Mouse (Mus musculus) intestine, postnatal 0 days (tissue): Measurements from ENCODE around the gene Racgap1. TPM values are rescaled to one million over a fixed set of nuclear protein-coding genes. Genes with fewer than 3 reads are reported as not detected.
A peak's percentile ranks its signal among the peaks of the same experiment; 100 is the strongest.

Experiments used
- ATAC-seq: fragments of 200-750 bp; cut with Nextera tagmentation; 2 replicates; pipeline ENCODE4 v1.8.0; 2017; ENCODE audit warnings: mild to moderate bottlenecking, moderate TSS enrichment, moderate library complexity
- H3K27ac ChIP-seq: fragments of 300-500 bp; sonication (generic); 2 replicates; pipeline ENCODE4 v1.5.1; 2014; ENCODE audit warnings: mild to moderate bottlenecking, low read depth, low read length, moderate library complexity
- H3K27me3 ChIP-seq: fragments of 300-500 bp; sonication (generic); replicated peaks from 2 replicates; pipeline ENCODE4 v1.6.1; 2014; ENCODE audit warnings: low read length, mixed read lengths; ENCODE audit not compliant: control insufficient read depth, insufficient read depth
- H3K36me3 ChIP-seq: fragments of 300-500 bp; sonication (generic); 2 replicates; pipeline ENCODE4 v1.6.1; 2014; ENCODE audit warnings: mild to moderate bottlenecking, moderate library complexity; ENCODE audit not compliant: control insufficient read depth, insufficient read depth
- H3K4me1 ChIP-seq: fragments of 300-500 bp; sonication (generic); replicated peaks from 2 replicates; pipeline ENCODE4 v1.6.1; 2014; ENCODE audit warnings: antibody characterized with exemption, low read length, mixed read lengths; ENCODE audit not compliant: control insufficient read depth, insufficient read depth
- H3K4me2 ChIP-seq: fragments of 300-500 bp; sonication (generic); replicated peaks from 2 replicates; pipeline ENCODE4 v1.6.1; 2014; ENCODE audit warnings: low read depth, mild to moderate bottlenecking, moderate library complexity
- H3K4me3 ChIP-seq: fragments of 300-500 bp; sonication (generic); 2 replicates; pipeline ENCODE4 v1.5.1; 2014; ENCODE audit warnings: low read depth, low read length
- H3K9ac ChIP-seq: fragments of 300-500 bp; sonication (generic); 2 replicates; pipeline ENCODE4 v1.6.1; 2014; ENCODE audit warnings: mild to moderate bottlenecking, low read depth, low read length
- H3K9me3 ChIP-seq: fragments of 300-500 bp; sonication (generic); 2 replicates; pipeline ENCODE4 v1.6.1; 2016; ENCODE audit warnings: mixed run types; ENCODE audit not compliant: control insufficient read depth
- CTCF ChIP-seq: sonication (generic); IDR thresholded peaks from 2 replicates; pipeline ENCODE4 v1.5.1; 2016; ENCODE audit warnings: low read depth, mild to moderate bottlenecking, control low read depth, antibody characterized with exemption, moderate library complexity
- WGBS: fragments of 180-500 bp; shearing (Covaris S2); extraction: QIAGEN DNeasy Blood & Tissue Kit; methylation state at CpG from one replicate; pipeline ENCODE4 v1.1.7; 2014; 5-methylcytosine and 5-hydroxymethylcytosine counted together
- polyA plus RNA-seq: library from polyadenylated mRNA; unstranded; fragments of >200 nt; fragmentation: Nextera tagmentation; extraction: Ambion mirVana; gene quantifications from 2 replicates; pipeline ENCODE4 v1.2.1, GENCODE M21; 2015

Racgap1 gene
- polyA plus RNA-seq, 1 experiment from 2014 or later, result 25.7 TPM

DNA sequence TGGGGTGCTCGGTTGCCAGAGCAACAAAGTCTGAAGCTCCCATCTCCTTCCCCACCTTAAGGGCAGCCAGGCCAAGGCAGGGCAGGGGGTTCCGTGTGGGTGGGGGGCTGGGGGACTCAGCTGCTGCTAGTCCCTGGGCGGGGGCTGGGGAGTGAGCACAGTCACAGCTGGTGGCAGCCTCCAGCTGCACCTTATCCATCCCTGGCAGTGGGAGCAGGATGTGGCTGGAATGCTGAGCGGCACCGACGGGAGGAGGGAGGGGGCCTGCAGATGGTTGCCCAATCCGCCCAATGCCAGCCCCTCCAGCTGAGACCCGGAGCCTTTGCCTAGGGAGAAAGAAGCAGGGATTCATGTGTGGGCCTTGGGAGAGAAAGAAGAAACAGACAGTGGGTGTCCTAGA is 25.6 kb upstream of the Racgap1 start:
- Histone ChIP-seq H3K9ac (no peak overlapping the region), H3K4me2 (no peak overlapping the region), H3K9me3 (no peaks in the 10 kb centered on the region), H3K27me3 (peaks cover 12% of the 10 kb centered on the region), H3K4me3 (no peak overlapping the region), H3K4me1 (0 out of 2 replicates have a peak, but pooled peaks cover 4% of the 10 kb centered on the region), H3K27ac (no peak overlapping the region), H3K36me3 (no peaks in the 10 kb centered on the region)
- no peak for TF ChIP-seq CTCF
- 62% methylated on average over 8 of the region's 8 CpGs for WGBS
- no peak for ATAC-seq

DNA sequence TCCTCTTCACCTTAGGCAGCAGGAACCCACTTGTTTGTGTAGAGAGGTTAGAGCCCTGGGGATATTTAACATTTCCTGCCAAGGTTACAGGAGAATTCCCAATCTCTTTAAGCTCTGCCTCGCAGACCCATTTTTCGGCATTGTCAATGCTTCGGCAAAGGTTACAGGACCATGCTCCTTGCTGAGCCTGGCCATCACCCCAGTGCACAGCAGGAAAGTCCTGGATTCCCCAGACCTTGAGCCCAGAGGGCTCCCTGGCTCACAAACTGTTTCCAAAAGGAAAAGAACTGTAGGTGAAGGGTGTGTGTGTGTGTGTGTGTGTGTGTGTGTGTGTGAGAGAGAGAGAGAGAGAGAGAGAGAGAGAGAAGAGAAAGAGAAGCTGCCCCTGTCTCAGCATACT is 23.4 kb upstream of the Racgap1 start:
- no peak for ATAC-seq
- no peak overlapping the region for H3K9ac ChIP-seq
- TF ChIP-seq CTCF, result no peak
- H3K4me3 ChIP-seq, result no peak overlapping the region
- no peak overlapping the region for H3K27ac ChIP-seq
- H3K36me3 ChIP-seq, result no peaks in the 10 kb centered on the region
- WGBS, result 87% methylated on average over 3 of the region's 3 CpGs
- 0 out of 2 replicates have a peak, but pooled peaks cover 4% of the 10 kb centered on the region for H3K4me1 ChIP-seq
- H3K9me3 ChIP-seq, result no peaks in the 10 kb centered on the region
- H3K27me3 ChIP-seq, result peaks cover 34% of the 10 kb centered on the region
- no peak overlapping the region for H3K4me2 ChIP-seq

DNA sequence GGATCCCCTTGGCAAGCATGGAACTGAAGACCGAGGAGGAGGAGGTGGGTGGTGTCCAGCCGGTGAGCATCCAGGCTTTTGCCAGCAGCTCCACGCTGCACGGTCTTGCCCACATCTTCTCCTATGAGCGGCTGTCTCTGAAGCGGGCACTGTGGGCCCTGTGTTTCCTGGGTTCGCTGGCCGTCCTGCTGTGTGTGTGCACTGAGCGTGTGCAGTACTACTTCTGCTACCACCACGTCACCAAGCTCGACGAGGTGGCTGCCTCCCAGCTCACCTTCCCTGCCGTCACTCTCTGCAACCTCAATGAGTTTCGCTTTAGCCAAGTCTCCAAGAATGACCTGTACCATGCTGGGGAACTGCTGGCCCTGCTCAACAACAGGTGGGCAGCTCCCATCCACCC is 20.3 kb upstream of the Racgap1 start:
- Histone ChIP-seq H3K4me3 (no peak overlapping the region), H3K27ac (no peak overlapping the region), H3K9me3 (no peaks in the 10 kb centered on the region), H3K4me1 (no peaks in the 10 kb centered on the region), H3K27me3 (peaks cover 46% of the 10 kb centered on the region), H3K9ac (no peak overlapping the region), H3K4me2 (no peak overlapping the region), H3K36me3 (no peaks in the 10 kb centered on the region)
- ATAC-seq, result no peak
- no peak for TF ChIP-seq CTCF
- 74% methylated on average over 14 of the region's 14 CpGs for WGBS

DNA sequence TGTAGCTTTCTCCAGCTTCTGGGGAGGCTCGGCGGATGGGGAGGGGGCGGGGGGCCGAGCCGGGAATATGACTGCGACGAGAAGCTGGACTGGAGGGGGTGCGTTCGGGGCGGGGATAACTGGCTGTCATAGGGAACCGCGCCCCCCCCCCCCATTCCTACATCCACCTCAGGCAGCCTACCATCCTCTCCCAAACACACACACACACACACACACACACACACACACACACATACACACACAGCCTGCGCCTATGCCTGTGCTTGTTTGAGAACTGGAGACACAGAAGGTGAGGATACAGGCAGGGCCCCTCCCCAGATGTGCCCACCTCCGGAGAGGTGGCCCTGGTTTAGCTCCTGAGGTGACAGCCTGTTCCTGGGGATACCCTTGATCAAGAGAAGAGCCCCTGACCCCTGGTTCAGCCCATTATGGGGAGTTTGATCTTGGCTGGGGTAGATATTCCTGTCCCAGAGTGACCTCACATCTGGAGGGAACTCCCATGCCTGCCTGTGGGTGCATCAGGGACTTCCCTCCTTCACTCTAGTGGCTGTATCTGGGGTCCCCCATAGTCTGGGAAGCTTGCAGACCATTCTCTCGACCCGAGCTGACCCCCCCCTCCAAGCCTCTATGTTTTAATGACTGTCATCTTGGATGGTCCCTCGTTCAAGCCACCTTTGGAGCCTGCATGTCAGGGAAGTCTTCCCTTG is 19.7 kb upstream of the Racgap1 start:
- Histone ChIP-seq H3K4me3 (peak overlapping the region; percentile 51), H3K4me2 (peak overlapping the region; percentile 93), H3K27me3 (peaks cover 50% of the 10 kb centered on the region), H3K36me3 (no peaks in the 10 kb centered on the region), H3K27ac (no peak overlapping the region), H3K4me1 (no peaks in the 10 kb centered on the region), H3K9ac (0 out of 2 replicates have a peak overlapping the region, but pooled peaks have one; percentile 7), H3K9me3 (no peaks in the 10 kb centered on the region)
- WGBS, result 10% methylated on average over 15 of the region's 17 CpGs
- ATAC-seq, result 0 out of 2 replicates have a peak, but pooled peaks have one; percentile 5
- no peak for TF ChIP-seq CTCF

DNA sequence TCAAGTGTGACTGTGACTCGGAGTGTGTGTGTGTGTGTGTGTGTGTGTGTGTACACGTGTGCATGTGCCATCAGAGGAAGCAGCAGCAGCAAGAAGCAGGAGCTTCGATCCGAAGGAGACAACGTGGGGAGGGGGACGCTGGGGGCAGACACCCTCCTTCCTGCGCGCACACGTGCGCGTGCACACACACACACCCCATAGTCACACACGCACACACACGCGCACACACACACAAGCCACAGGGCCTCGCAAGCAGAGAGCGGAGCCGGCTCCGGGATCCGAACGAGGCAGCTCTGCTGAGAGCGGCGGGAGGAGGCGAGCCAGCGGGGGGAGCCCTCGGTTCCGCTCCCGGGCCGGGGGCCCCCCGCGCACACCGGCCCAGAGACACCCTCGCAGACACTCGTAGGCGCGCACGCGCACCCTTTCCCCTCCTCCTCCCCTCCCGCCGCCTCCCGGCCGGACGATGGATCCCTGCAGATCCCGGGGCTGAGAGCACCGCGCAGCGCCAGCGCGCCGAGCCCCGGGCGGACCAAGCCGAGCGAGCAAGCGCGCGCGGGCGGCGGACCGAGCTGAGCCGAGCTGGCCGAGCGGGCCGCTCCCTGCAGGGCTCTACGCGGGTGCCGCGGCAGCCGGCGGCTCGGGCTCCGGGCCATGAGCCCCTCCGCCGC is 18.8 kb upstream of the Racgap1 start, which contains the start of gene Asic1:
Gene Asic1 (plus strand): TSS at position 215 of the 668 bp plus-strand sequence.
- WGBS, result under 1% methylated on average over 52 of the region's 74 CpGs
- no peaks in the 10 kb centered on the region for H3K4me1 ChIP-seq
- H3K36me3 ChIP-seq, result no peaks in the 10 kb centered on the region
- 0 out of 2 replicates have a peak within 1 kb of the TSS, but pooled peaks have one; percentile 7 for H3K9ac ChIP-seq
- peak within 1 kb of the TSS; percentile 93 for H3K4me2 ChIP-seq
- peak; percentile 29 for TF ChIP-seq CTCF
- peak; percentile 57; the same call in 1 of the 2 replicates for ATAC-seq
- H3K27me3 ChIP-seq, result peaks cover 56% of the 10 kb centered on the region
- no peaks in the 10 kb centered on the region for H3K9me3 ChIP-seq
- H3K27ac ChIP-seq, result no peak within 1 kb of the TSS
- H3K4me3 ChIP-seq, result peak within 1 kb of the TSS; percentile 51

DNA sequence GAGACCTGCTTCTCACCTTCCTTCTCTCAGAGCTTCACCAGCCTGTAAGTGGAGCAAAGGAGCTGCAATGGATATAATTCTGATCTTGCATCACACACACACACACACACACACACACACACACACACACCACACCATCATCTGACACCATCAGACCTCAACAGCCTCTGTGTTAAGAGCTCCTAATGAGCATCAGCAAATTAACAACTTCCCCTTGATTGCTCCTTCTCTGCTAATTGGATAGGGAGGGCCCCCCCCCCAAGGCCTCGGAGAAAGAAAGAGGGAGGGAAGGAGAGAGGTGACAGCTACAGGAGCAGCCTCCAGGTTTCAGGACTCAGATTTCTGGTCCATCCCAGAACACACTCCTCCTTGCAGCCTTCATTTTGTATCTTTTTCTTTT is 17.9 kb upstream of the Racgap1 start:
- H3K9ac ChIP-seq, result no peak overlapping the region
- H3K36me3 ChIP-seq, result no peaks in the 10 kb centered on the region
- no peak for ATAC-seq
- no peaks in the 10 kb centered on the region for H3K4me1 ChIP-seq
- H3K27ac ChIP-seq, result no peak overlapping the region
- H3K4me2 ChIP-seq, result no peak overlapping the region
- H3K27me3 ChIP-seq, result peaks cover 56% of the 10 kb centered on the region
- H3K4me3 ChIP-seq, result no peak overlapping the region
- H3K9me3 ChIP-seq, result no peaks in the 10 kb centered on the region
- TF ChIP-seq CTCF, result no peak
- whole genome bisulfite sequencing, result 9% methylated on average over 1 of the region's 1 CpGs
